Mouse (Mus musculus): ENCODE measurements around the gene Cyp2d10. TPM values are rescaled to one million over a fixed set of nuclear protein-coding genes. Genes with fewer than 3 reads are reported as not detected.
"Not testable (repeated sequence)": the region's sequence is repeated elsewhere in the genome, so short reads cannot be mapped to it uniquely, and the experiment has no call there.

Cyp2d10 gene
- polyA plus RNA-seq, 1 experiment from 2014 or later: not detected

DNA sequence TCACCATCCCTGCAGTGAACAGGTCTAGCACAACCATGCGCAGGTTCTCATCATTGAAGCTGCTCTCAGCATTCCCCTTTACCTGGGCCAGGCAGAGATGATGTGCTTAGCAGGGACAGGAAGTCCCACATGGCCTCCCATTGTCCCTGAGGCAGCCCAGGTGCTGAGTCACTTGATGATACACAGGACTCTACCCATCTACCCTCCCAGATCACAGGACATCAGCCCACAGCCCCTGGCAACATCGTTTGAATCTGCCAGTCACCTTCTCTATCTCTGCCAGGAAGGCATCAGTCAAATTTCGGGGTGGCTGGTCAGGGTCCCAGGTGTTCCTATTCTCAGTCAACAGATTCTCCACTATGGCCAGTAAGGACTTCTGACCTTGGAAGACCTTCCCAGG, 2.8 kb downstream of the Cyp2d10 start:
- WGBS: 84% methylated on average over 3 of the region's 3 CpGs

DNA sequence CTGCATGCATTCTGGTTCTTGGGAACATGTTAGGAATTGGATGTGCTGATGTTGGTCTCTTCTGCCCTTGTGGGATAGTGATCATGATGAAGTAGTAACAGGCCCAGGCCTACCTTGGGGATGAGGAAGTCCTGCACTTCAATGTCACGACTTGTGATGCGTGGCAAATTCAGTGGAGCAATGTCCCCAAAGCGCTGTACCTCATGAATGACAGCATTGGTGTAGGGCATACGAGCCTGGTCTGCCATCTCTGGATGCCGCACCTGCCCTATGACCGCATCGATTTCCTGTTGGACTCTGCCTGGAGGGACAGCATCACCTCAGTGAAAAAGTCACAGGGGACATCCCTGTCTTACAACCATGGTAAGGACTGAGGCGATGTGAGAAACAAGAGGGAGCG, 3.4 kb downstream of the Cyp2d10 start:
- no peak overlapping the region for H3K4me2 ChIP-seq (ENCODE audit: low read length)
- WGBS: 93% methylated on average over 9 of the region's 9 CpGs

More for the DNA sequence above, 2.8 kb downstream of the Cyp2d10 start:
- ATAC-seq: no peak
- no peaks in the 10 kb centered on the region for H3K27me3 ChIP-seq (replicated peaks; ENCODE audit: control insufficient read depth, insufficient read depth, low read length)
- no peaks in the 10 kb centered on the region for H3K4me1 ChIP-seq (replicated peaks; ENCODE audit: control insufficient read depth, insufficient read depth, low read length)
- H3K4me3 ChIP-seq (replicated peaks; ENCODE audit: low read length): no peak overlapping the region
- no peaks in the 10 kb centered on the region for H3K9me3 ChIP-seq (ENCODE audit: control insufficient read depth, low read length)
- no peaks in the 10 kb centered on the region for H3K36me3 ChIP-seq (ENCODE audit: control insufficient read depth, insufficient read depth)
- no peak overlapping the region for H3K4me2 ChIP-seq (ENCODE audit: low read length)
- H3K9ac ChIP-seq (replicated peaks; ENCODE audit: low read depth, low read length): no peak overlapping the region
- H3K27ac ChIP-seq (ENCODE audit: low read length): no peak overlapping the region

DNA sequence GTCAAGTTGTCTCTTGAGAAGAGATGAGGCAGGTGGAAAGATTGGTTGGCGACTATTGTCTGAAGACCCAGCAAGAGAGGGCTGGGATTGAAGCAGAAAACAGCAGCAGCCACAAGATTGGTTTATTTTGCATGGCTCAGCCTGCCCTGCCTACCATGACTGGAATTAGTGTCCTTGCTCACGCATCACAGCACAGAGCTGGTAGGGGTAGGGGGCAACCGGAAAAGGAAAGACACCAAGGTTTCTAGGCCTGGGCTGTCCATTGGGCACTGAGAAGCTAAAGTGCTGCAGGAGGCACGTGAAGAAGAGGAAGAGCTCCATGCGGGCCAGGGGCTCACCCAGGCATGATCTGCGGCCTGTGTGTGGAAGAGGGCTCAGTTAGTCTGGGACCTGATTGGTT, 4.3 kb downstream of the Cyp2d10 start:
- Histone ChIP-seq H3K9ac (replicated peaks; ENCODE audit: low read depth, low read length) (no peak overlapping the region), H3K9me3 (ENCODE audit: control insufficient read depth, low read length) (no peaks in the 10 kb centered on the region), H3K4me3 (replicated peaks; ENCODE audit: low read length) (no peak overlapping the region), H3K27ac (ENCODE audit: low read length) (no peak overlapping the region), H3K36me3 (ENCODE audit: control insufficient read depth, insufficient read depth) (no peaks in the 10 kb centered on the region), H3K27me3 (replicated peaks; ENCODE audit: control insufficient read depth, insufficient read depth, low read length) (no peaks in the 10 kb centered on the region), H3K4me2 (ENCODE audit: low read length) (no peak overlapping the region), H3K4me1 (replicated peaks; ENCODE audit: control insufficient read depth, insufficient read depth, low read length) (no peaks in the 10 kb centered on the region)
- 84% methylated on average over 6 of the region's 6 CpGs for WGBS
- ATAC-seq: no peak

More for the DNA sequence above, 3.4 kb downstream of the Cyp2d10 start:
- no peak for ATAC-seq
- H3K9ac ChIP-seq (replicated peaks; ENCODE audit: low read depth, low read length): no peak overlapping the region
- H3K36me3 ChIP-seq (ENCODE audit: control insufficient read depth, insufficient read depth): no peaks in the 10 kb centered on the region
- H3K4me3 ChIP-seq (replicated peaks; ENCODE audit: low read length): no peak overlapping the region
- no peaks in the 10 kb centered on the region for H3K9me3 ChIP-seq (ENCODE audit: control insufficient read depth, low read length)
- H3K27me3 ChIP-seq (replicated peaks; ENCODE audit: control insufficient read depth, insufficient read depth, low read length): no peaks in the 10 kb centered on the region
- no peaks in the 10 kb centered on the region for H3K4me1 ChIP-seq (replicated peaks; ENCODE audit: control insufficient read depth, insufficient read depth, low read length)
- no peak overlapping the region for H3K27ac ChIP-seq (ENCODE audit: low read length)

DNA sequence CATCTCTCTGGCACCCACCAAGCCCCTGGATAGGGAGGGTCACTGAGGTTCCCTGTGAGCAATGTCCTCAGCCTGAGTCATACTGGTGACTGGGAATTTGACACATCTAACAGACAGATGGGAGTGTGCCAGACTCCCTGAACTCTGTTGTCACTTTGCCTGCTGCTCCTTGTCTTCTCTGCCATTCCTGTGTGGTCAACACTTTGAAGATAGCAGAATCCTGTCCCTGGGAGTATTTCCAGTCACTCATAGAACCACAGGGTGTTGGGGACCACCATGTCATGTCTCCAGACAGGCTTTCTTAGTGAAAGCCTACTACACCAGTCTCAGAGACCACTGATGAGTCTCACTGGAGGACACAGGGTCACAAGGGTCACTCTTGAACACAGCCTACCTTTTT, 4.9 kb downstream of the Cyp2d10 start:
- no peaks in the 10 kb centered on the region for H3K27me3 ChIP-seq (replicated peaks; ENCODE audit: control insufficient read depth, insufficient read depth, low read length)
- H3K36me3 ChIP-seq (ENCODE audit: control insufficient read depth, insufficient read depth): no peaks in the 10 kb centered on the region
- H3K9ac ChIP-seq (replicated peaks; ENCODE audit: low read depth, low read length): no peak overlapping the region
- H3K4me3 ChIP-seq (replicated peaks; ENCODE audit: low read length): no peak overlapping the region
- no peak overlapping the region for H3K4me2 ChIP-seq (ENCODE audit: low read length)
- H3K27ac ChIP-seq (ENCODE audit: low read length): no peak overlapping the region
- no peaks in the 10 kb centered on the region for H3K4me1 ChIP-seq (replicated peaks; ENCODE audit: control insufficient read depth, insufficient read depth, low read length)
- ATAC-seq: no peak
- H3K9me3 ChIP-seq (ENCODE audit: control insufficient read depth, low read length): no peaks in the 10 kb centered on the region

DNA sequence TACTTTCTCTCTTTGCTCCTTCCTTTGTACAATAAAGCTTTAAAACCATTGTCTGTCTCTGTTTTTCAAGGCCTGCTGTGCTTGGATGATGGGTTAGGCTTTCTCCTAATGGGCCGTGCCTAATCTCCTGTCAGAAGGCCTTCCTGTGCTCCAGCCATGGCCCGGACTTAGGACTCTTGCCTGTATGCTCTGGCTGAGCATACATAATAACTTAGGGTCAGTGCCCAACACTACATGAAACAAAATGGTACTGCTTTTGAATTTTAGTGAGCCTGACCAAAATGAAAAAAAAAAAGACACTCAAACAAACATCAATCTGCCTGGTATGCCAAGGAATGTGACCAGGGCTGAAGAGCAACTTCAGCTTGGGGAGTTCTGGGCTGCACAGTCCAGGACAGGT, 5.5 kb downstream of the Cyp2d10 start:
- Histone ChIP-seq H3K9me3 (ENCODE audit: control insufficient read depth, low read length) (no peaks in the 10 kb centered on the region), H3K9ac (replicated peaks; ENCODE audit: low read depth, low read length) (no peak overlapping the region), H3K4me1 (replicated peaks; ENCODE audit: control insufficient read depth, insufficient read depth, low read length) (no peaks in the 10 kb centered on the region), H3K36me3 (ENCODE audit: control insufficient read depth, insufficient read depth) (no peaks in the 10 kb centered on the region), H3K4me2 (ENCODE audit: low read length) (no peak overlapping the region), H3K4me3 (replicated peaks; ENCODE audit: low read length) (no peak overlapping the region), H3K27me3 (replicated peaks; ENCODE audit: control insufficient read depth, insufficient read depth, low read length) (no peaks in the 10 kb centered on the region), H3K27ac (ENCODE audit: low read length) (no peak overlapping the region)
- WGBS: 51% methylated on average over 2 of the region's 2 CpGs
- no peak for ATAC-seq

DNA sequence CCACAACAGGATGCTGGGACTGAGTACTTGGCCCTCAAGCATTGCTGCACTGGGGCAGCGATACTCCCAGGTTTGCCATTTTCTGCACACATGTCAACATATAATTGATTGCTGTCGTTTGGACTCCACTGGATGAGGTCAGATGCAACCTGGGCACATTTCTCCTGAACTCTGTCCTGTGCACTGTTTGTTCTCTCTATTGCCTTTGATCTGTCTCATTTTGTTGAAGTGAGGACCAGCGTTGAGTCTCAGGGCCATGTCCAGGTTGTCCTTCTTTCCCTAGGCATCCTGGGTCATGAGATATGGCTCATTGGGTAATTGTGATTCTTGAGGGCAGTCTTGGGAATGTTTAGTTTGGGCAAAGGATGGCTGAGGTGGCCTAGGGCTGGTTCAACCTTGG, 11.0 kb downstream of the Cyp2d10 start:
- H3K4me3 ChIP-seq (replicated peaks; ENCODE audit: low read length); H3K4me1 ChIP-seq (replicated peaks; ENCODE audit: control insufficient read depth, insufficient read depth, low read length); H3K27me3 ChIP-seq (replicated peaks; ENCODE audit: control insufficient read depth, insufficient read depth, low read length); ATAC-seq; H3K9ac ChIP-seq (replicated peaks; ENCODE audit: low read depth, low read length); H3K4me2 ChIP-seq (ENCODE audit: low read length); H3K27ac ChIP-seq (ENCODE audit: low read length); H3K36me3 ChIP-seq (ENCODE audit: control insufficient read depth, insufficient read depth); H3K9me3 ChIP-seq (ENCODE audit: control insufficient read depth, low read length): not testable (repeated sequence)
- 89% methylated on average over 3 of the region's 3 CpGs for WGBS

DNA sequence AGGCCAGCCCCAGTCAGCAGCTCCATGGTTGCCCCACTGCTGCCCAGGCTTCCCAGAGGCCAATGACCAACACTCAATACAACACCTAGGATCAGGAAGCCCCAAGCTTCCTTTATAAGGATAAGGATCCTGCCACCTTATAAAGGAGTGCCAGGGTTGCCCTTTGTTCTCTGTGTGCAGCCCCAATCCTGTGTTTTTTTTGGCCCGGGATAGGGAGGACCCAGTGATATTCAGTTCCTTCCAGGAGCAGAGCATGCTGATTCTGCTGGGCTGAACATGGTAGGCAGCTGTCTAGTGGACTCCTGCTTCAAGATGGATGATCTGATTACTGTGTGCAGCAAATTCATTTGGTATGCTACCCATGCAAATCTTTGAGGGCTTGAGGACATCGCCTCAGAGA, 13.1 kb downstream of the Cyp2d10 start, which contains the start of gene Cyp2d11:
Gene Cyp2d11, minus strand, starts transcription at position 101 of the 400 bp plus-strand sequence.
- ATAC-seq; H3K4me3 ChIP-seq (replicated peaks; ENCODE audit: low read length); H3K36me3 ChIP-seq (ENCODE audit: control insufficient read depth, insufficient read depth): not testable (repeated sequence)

DNA sequence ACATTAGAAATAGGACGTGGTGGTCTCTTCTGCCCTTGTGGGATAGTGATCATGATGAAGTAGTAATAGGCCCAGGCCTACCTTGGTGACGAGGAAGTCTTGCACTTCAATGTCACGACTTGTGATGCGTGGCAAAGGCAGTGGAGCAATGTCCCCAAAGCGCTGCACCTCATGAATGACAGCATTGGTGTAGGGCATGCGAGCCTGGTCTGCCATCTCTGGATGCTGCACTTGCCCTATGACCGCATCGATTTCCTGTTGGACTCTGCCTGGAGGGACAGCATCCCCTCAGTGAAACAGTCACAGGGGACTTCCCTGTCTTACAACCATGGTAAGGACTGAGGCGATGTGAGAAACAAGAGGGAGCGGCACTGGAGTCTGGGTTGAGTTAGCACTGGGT, 17.1 kb downstream of the Cyp2d10 start:
- H3K9me3 ChIP-seq (ENCODE audit: control insufficient read depth, low read length); H3K9ac ChIP-seq (replicated peaks; ENCODE audit: low read depth, low read length); H3K4me1 ChIP-seq (replicated peaks; ENCODE audit: control insufficient read depth, insufficient read depth, low read length); H3K27ac ChIP-seq (ENCODE audit: low read length); H3K4me3 ChIP-seq (replicated peaks; ENCODE audit: low read length); H3K4me2 ChIP-seq (ENCODE audit: low read length); H3K36me3 ChIP-seq (ENCODE audit: control insufficient read depth, insufficient read depth); H3K27me3 ChIP-seq (replicated peaks; ENCODE audit: control insufficient read depth, insufficient read depth, low read length); ATAC-seq: not testable (repeated sequence)
- 93% methylated on average over 10 of the region's 10 CpGs for WGBS

More for the DNA sequence above, 13.1 kb downstream of the Cyp2d10 start, which contains the start of gene Cyp2d11:
- 84% methylated on average over 2 of the region's 2 CpGs for WGBS
- H3K4me2 ChIP-seq (ENCODE audit: low read length); H3K4me1 ChIP-seq (replicated peaks; ENCODE audit: control insufficient read depth, insufficient read depth, low read length); H3K9ac ChIP-seq (replicated peaks; ENCODE audit: low read depth, low read length); H3K9me3 ChIP-seq (ENCODE audit: control insufficient read depth, low read length); H3K27me3 ChIP-seq (replicated peaks; ENCODE audit: control insufficient read depth, insufficient read depth, low read length); H3K27ac ChIP-seq (ENCODE audit: low read length): not testable (repeated sequence)

DNA sequence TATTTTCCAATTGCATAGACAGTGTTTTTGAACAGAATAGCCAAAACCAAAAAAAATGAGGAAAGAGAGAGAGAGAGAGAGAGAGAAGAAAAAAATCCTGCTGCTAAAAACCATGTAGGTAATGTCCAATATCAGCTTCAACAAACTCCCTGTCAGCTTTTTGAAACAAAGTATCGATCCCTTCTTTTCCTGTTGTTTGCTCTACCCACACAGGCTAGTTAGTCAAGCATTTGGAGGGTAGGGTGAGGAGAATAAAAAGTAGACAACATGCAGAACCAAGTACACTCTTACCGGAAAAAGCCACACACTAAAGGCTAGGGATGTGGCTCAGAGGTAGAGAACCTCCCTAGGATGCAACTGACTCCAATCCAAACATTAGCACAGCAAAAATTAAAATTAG, 21.3 kb downstream of the Cyp2d10 start:
- ATAC-seq: no peak
- WGBS: 94% methylated on average over 2 of the region's 2 CpGs
- Histone ChIP-seq H3K9ac (replicated peaks; ENCODE audit: low read depth, low read length) (no peak overlapping the region), H3K4me3 (replicated peaks; ENCODE audit: low read length) (no peak overlapping the region), H3K36me3 (ENCODE audit: control insufficient read depth, insufficient read depth) (no peaks in the 10 kb centered on the region), H3K27ac (ENCODE audit: low read length) (no peak overlapping the region), H3K4me1 (replicated peaks; ENCODE audit: control insufficient read depth, insufficient read depth, low read length) (peaks cover 4% of the 10 kb centered on the region), H3K4me2 (ENCODE audit: low read length) (no peak overlapping the region), H3K9me3 (ENCODE audit: control insufficient read depth, low read length) (no peaks in the 10 kb centered on the region), H3K27me3 (replicated peaks; ENCODE audit: control insufficient read depth, insufficient read depth, low read length) (no peaks in the 10 kb centered on the region)

DNA sequence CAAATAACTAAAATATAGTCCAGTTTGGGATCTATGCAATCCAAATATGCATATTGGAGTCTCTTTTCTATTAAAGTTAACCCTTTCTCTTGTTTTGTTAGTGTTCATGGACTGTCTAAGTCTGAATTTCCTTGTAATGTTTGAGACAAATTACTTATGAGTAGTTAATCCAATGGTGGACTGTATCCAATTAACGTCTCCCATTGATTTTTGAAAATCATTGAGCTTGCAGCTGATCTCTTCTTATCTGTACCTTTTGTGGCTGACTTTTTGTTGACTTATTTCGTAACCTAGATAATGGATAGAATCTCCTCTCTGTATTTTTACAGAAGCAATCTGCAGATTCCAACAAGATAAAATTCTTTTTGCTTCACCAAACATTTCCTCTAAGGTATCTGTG, 24.6 kb downstream of the Cyp2d10 start:
- Histone ChIP-seq H3K4me2 (ENCODE audit: low read length) (no peak overlapping the region), H3K9me3 (ENCODE audit: control insufficient read depth, low read length) (no peaks in the 10 kb centered on the region), H3K27me3 (replicated peaks; ENCODE audit: control insufficient read depth, insufficient read depth, low read length) (no peaks in the 10 kb centered on the region), H3K36me3 (ENCODE audit: control insufficient read depth, insufficient read depth) (no peaks in the 10 kb centered on the region), H3K27ac (ENCODE audit: low read length) (no peak overlapping the region), H3K4me3 (replicated peaks; ENCODE audit: low read length) (no peak overlapping the region), H3K9ac (replicated peaks; ENCODE audit: low read depth, low read length) (no peak overlapping the region), H3K4me1 (replicated peaks; ENCODE audit: control insufficient read depth, insufficient read depth, low read length) (peaks cover 8% of the 10 kb centered on the region)
- 86% methylated on average over 2 of the region's 2 CpGs for WGBS
- no peak for ATAC-seq
